Mouse (Mus musculus) embryo, embryonic 11.5 days (tissue): Measurements from ENCODE around the gene Spata18.

ENCODE experiments used
- DNase-seq: peaks from one replicate; pipeline ENCODE4 v3.0.0-alpha.2; 2012; ENCODE audit warnings: low read depth, low spot score

Gene Spata18

GRCm38 (mm10) chr5:73716941-73717340, 65.8 kb downstream of the Spata18 start:
- DNase-seq = no peak

DNA sequence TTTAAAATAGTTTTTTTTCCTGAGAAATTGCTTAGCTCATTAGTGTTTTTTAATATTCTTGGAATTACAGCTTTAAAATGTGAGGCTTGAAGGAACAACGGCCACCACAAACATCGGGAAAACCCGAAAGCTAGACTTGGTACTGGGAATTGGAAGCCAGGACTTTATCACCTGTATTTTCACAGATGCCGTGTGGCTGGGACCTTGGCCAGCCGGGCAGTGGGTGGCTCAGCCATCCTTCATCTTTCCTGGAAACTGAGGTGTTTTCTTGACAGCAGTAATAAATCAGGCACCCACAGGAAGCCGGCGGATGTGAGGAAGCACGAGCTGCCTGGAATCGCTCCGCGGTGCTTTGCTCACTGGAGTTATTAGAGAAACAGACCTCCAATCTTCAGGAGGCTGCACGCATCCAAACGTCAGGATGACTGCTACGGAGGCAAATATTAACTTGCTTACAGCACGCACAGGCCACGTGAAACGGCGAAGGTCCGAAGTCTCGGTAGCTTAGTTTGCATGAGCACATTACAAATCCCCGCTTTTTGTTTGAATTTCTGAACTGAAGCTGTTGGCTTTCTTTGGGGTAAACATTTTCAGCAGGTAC, 70.6 kb downstream of the Spata18 start:
- no peak for DNase-seq

GRCm38 (mm10) chr5:73725981-73726380, 74.8 kb downstream of the Spata18 start:
- DNase-seq = no peak

- DNase-seq = no peak
Observed at GRCm38 (mm10) chr5:73728651-73729050, 77.5 kb downstream of the Spata18 start.
